Mouse (Mus musculus) macrophage (primary cell): ENCODE measurements around the gene Ankrd23. TPM values are rescaled to one million over a fixed set of nuclear protein-coding genes. Genes with fewer than 3 reads are reported as not detected.

Experiments
- H3K27ac ChIP-seq: fragments of 350-480 bp; formaldehyde crosslinking; 2 replicates; pipeline ENCODE4 v1.9.0; 2021
- H3K36me3 ChIP-seq: fragments of 350-480 bp; formaldehyde crosslinking; 2 replicates; pipeline ENCODE4 v1.9.0; 2021; ENCODE audit errors: inconsistent target
- H3K4me3 ChIP-seq: fragments of 350-480 bp; formaldehyde crosslinking; 2 replicates; pipeline ENCODE4 v1.9.0; 2021; ENCODE audit errors: inconsistent target
- H3K79me2 ChIP-seq: fragments of 350-480 bp; formaldehyde crosslinking; 2 replicates; pipeline ENCODE4 v1.9.0; 2021; ENCODE audit errors: inconsistent target
- WGBS: methylation state at CpG from one replicate; pipeline ENCODE4 v1.1.7; 2026; ENCODE audit warnings: inconsistent platforms; ENCODE audit not compliant: missing documents; 5-methylcytosine and 5-hydroxymethylcytosine counted together
- polyA plus RNA-seq: library from polyadenylated mRNA; stranded (reverse); fragments of 250-400 nt; gene quantifications from 3 replicates; pipeline ENCODE4 v1.2.4, GENCODE M21; 2018; ENCODE audit warnings: inconsistent platforms

Gene Ankrd23
- polyA plus RNA-seq, 1 experiment from 2014 or later: 1.6 TPM

DNA sequence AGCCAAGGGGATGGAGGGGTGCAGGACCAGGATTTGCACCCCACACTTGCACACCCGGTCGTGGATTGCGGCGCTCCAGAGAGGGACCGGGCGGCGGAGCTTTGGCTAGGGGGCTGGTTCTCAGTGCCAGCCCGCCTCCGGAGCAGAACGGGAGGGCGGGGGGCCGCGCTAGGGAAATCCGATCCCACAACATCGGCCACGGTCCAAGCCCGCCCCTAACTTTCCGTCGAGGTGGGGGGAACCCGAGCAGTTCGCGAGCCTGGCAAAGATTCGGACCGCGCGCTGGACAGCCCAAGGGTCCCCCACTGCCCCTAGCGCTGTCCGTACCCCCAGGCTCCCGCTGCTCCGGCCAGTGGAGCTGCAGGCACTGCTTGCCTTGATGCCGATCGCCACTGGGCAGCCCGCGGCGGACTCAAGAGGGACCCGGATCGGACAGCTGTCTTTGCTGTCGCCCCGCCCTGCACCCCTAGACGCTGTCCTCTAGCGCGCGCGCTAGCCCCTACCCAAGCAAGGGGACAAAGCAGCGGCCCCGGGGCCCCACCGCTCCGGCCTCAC lies 20.9 kb upstream of the Ankrd23 start:
- Histone ChIP-seq H3K27ac (no peak overlapping the region), H3K36me3 (peaks cover 9% of the 10 kb centered on the region; the same call in 1 of the 2 replicates), H3K4me3 (peak overlapping the region; percentile 67), H3K79me2 (no peaks in the 10 kb centered on the region)
- WGBS: 1% methylated on average over 47 of the region's 48 CpGs

DNA sequence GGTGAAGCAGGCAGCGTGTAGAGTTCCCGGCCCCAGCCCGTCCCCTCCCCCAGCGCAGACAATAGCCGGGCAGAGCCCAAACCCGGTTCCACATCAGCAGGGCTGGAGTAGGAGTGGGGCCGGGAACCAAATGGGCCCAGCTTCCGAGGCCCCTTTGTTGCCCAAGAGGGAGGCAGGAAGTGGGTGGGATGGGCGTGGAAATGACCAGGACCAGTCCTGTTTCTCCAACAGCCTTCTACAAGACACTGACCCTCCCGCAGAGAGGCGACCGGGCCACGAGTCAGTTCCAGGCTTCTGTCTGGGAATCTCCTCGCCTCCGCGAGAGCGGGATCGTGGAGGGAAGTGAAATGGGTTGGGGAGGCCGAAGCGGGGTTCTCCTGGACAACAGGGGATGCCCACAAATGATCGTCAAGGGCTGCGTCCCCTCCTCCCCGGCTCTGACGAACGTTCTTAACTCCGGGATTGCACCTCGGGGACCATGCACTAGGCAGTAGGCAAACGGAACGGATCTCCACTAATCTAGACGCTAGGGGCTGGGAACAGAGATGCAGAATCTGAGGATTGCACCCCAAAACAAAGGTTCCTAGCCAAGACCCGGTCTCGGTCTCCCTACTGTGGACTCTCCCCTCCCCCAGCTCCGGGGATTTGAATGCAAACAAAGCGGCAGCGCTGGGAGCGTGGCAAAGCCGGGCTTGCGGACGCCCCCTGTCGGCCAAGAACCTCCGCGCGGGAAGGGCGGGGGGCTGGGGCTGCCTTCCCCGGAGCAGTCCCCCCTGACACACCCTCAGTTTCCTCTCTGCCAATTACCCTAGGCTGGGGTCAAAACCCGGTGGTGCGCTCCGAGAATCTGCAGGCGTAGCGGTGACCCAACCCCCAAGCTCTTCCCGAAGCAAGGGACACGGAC lies 20.1 kb upstream of the Ankrd23 start:
- WGBS: under 1% methylated on average over 52 of the region's 52 CpGs
- Histone ChIP-seq H3K27ac (peak overlapping the region; percentile 81), H3K79me2 (no peaks in the 10 kb centered on the region), H3K36me3 (peaks cover 16% of the 10 kb centered on the region; the same call in 1 of the 2 replicates), H3K4me3 (peak overlapping the region; percentile 67)

DNA sequence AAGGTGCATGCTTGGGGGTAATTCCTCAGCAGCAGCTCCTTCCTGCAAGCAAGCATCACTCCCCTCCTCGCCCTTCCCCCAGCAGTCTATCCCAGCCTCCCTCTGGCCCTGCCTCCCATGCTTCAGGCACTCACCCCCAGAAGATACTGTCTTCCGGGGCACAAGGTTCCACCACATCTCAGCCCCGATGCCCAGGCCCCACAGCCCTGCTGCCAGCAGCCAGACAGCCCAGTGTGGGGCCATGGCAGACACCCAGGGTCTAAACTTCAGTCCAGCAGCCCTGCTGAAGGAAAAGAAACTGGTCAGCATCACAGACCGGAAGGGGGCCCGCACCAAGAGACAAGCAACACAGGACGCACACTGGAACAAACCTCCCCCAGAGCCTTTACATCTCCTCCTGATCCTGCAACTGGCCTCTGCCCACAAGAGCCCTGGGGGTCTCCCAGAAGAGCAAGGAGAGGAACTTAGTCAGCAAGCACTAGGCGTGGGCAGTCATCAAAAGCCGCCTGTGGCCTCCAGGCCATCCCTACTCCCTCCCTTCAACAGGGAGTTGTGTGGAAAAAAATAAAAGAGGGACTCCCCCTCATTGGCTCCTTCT lies 19.2 kb upstream of the Ankrd23 start:
- no peaks in the 10 kb centered on the region for H3K79me2 ChIP-seq
- peaks cover 22% of the 10 kb centered on the region; the same call in 1 of the 2 replicates for H3K36me3 ChIP-seq
- peak overlapping the region; percentile 67 for H3K4me3 ChIP-seq
- H3K27ac ChIP-seq: peak overlapping the region; percentile 81
- WGBS: 42% methylated on average over 7 of the region's 8 CpGs

DNA sequence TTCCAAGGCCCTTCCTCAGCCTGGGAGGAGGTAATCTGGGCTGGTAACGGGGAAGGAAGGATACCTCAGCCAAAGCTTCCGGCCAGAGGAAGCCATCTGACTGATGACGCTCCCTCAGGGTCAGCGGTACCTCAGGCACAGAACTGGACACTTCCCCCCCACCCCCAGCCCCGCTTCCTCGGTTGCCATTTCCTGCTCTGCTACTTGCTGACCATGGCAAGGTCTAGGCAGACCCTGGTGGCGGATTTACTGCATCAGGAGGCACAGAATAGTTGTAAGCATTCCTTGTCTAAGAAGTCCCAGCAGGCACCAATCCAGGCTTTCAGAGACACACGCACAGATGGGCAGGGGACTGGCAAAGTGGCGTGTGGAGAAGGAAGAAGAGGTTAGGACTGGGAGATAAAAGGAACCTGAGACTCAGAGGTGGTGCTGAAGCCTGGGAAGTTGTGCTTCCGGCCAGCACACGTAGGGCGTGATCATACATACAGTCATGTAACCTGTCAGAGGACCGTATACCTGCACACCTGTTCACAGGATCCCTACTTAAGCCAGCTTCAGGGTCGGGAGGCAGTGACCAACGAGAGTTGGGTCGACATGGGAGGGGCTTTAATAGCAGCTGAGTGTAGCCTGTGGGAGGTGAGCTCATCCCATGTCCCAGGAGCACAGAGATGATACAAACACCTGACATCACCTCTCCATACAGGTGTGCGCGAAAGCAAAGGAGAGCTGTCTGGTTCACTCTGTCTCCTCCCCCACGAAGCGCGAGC lies 18.1 kb upstream of the Ankrd23 start:
- 0 out of 2 replicates have a peak overlapping the region, but pooled peaks have one; percentile 21 for H3K27ac ChIP-seq
- peaks cover 22% of the 10 kb centered on the region; the same call in 1 of the 2 replicates for H3K36me3 ChIP-seq
- no peaks in the 10 kb centered on the region for H3K79me2 ChIP-seq
- no peak overlapping the region for H3K4me3 ChIP-seq
- 83% methylated on average over 21 of the region's 21 CpGs for whole genome bisulfite sequencing

DNA sequence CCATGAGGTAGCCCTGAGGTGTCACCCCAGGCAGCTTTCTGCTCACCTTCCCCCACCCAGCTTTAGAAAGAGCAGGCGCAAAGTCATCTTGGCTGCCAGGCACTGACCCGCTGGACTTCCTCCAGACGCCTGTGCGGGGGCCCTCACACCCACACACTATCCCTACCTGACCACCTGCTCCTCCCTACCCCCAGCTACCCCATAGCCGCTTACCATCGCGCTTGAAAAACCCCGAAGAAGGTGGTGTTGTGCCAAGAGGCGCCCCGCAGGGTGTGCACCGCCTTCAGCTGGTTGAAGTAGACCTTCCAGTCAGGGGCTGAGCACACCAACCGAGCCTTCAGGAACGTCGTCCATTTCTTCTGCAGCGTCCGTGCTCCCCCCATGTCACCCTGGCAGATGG lies 15.8 kb upstream of the Ankrd23 start:
- Histone ChIP-seq H3K79me2 (no peaks in the 10 kb centered on the region), H3K27ac (no peak overlapping the region), H3K4me3 (no peak overlapping the region), H3K36me3 (peaks cover 22% of the 10 kb centered on the region; the same call in 1 of the 2 replicates)
- 76% methylated on average over 16 of the region's 16 CpGs for WGBS

DNA sequence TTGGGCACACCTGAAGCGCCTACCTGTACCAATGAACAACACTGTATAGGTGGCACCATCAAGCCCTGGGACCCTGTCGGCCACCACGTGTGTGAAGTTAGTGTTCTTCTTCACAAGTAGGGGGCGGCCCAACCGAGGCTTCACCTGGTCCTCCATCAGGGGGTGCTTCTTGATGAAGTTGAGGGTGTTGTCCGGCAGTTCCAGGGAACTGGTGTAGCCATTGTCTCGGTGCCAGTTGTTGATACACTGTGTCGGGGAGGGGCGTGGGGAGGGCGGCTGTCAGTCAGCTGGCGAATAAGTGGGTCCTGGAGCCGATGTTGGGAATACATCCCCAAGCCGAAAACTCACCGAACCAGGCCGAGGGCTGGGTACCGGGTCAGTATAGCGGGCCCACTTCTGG lies 15.2 kb upstream of the Ankrd23 start:
- Histone ChIP-seq H3K36me3 (peaks cover 22% of the 10 kb centered on the region; the same call in 1 of the 2 replicates), H3K79me2 (no peaks in the 10 kb centered on the region), H3K4me3 (no peak overlapping the region), H3K27ac (no peak overlapping the region)
- WGBS: 92% methylated on average over 17 of the region's 17 CpGs

DNA sequence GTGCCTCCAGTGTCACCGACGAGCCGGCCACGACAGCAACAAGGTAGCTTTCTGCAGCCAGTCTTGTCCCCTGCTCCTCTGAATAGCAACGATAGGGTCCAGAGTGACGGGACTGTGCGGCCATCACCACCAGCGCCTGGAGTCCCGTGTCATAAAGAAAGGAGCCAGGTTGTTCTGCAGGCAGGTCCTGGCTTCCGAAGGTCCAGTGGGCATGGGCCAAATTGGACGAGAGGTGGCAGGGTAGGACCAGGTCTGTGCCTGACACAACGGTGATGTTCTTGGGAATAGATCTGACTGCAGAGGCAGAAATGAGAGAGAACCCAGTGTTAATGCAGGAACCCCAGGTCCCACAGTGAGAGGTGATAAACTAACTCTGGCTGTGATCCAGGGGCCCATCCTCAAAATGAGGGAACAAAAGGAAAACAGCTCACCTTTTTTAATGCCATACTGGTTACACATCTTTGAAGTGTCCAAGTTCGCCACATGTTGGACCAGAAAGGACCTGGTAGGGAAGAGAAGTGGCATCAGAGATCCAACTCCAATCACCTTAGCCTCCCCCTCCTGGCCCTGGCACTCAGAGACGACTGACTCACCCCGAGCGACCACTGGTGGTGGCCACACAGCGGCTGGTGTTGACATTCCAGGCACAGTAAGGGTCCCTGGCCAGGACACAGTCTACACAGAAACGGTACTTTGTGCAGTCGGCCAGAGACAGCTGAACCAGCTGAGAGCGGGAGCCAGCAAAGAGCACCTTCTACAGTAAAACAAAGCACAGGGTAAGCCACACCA lies 13.6 kb upstream of the Ankrd23 start:
- 93% methylated on average over 20 of the region's 20 CpGs for WGBS
- H3K79me2 ChIP-seq: peaks cover 14% of the 10 kb centered on the region; the same call in 1 of the 2 replicates

DNA sequence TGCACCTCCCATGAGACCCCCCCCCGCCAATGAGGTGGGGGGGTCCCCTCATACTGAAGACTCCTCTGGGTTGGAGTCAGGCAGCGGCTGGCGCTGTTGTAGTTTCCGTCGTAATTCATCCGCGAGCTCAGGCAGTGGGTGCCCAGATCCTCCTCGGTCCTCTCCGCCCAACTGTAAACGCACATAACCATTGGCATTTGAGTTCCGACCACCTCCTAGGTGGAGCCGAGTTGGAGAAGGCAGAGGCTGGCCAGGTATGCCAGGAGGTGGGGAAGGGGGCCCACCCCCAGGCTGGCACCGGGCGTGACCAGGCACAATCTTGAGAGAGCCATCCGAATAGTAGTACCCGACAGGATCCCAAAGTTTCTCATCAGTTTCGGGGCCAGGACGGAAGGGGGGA lies 12.8 kb upstream of the Ankrd23 start:
- 92% methylated on average over 17 of the region's 18 CpGs for WGBS
- Histone ChIP-seq H3K4me3 (no peak overlapping the region), H3K79me2 (peaks cover 16% of the 10 kb centered on the region; the same call in 1 of the 2 replicates), H3K36me3 (peaks cover 22% of the 10 kb centered on the region; the same call in 1 of the 2 replicates), H3K27ac (no peak overlapping the region)

More for the DNA sequence above, 13.6 kb upstream of the Ankrd23 start:
- Histone ChIP-seq H3K27ac (no peak overlapping the region), H3K36me3 (peaks cover 22% of the 10 kb centered on the region; the same call in 1 of the 2 replicates), H3K4me3 (no peak overlapping the region)

DNA sequence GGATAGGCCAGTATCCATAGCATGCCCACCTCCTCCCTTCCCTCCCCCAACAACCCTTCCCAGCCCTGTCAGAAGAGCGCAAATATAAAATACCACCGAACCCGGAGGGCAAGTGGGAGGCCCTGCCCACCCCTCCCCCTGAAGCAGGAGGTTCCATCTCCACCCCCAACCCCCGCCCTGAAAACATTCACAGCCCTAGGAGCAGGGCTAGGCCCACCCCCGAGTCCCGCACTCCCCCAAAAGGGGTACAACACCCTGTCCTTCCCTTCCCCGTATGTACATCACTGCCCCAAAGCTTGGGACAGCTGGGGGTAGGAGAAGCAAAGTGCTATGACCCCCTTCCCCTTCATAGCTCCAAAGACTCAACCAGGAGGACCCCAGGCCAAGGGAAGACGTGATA lies 12.1 kb upstream of the Ankrd23 start:
- WGBS: 91% methylated on average over 6 of the region's 8 CpGs
- Histone ChIP-seq H3K36me3 (peaks cover 22% of the 10 kb centered on the region; the same call in 1 of the 2 replicates), H3K27ac (no peak overlapping the region), H3K4me3 (no peak overlapping the region), H3K79me2 (peaks cover 16% of the 10 kb centered on the region; the same call in 1 of the 2 replicates)

DNA sequence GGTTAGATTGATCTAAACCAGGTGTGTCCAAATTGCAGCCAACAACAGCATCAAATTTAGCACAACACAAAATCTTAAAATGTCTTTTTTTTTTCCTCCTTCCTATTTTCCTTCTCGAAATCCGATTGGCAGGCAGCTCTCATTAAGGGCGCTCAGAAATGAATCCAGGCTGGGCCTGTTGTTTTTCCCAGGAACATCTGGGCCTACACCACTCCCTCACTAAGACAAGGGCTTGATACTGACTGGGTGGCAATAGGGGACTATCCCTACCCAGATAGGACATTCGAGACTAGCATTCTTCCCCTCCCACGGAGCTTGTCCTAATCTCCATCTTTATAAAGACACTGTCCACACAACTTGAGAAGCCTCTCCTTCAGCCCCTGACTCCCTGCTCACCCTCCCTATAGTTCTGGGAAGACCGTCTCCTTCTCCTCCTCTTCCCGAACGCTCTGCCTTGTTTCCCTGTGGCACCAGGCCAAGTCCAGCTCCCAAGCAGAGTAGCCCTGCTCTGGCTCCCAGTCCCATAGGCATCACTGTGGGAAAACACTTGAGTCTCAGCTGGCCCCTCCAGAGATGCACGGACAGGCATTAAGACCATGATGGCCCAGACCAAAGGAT lies 11.4 kb upstream of the Ankrd23 start:
- H3K79me2 ChIP-seq: peaks cover 16% of the 10 kb centered on the region; the same call in 1 of the 2 replicates
- H3K36me3 ChIP-seq: peaks cover 18% of the 10 kb centered on the region; the same call in 1 of the 2 replicates
- H3K4me3 ChIP-seq: no peak overlapping the region
- 90% methylated on average over 9 of the region's 9 CpGs for WGBS
- no peak overlapping the region for H3K27ac ChIP-seq

DNA sequence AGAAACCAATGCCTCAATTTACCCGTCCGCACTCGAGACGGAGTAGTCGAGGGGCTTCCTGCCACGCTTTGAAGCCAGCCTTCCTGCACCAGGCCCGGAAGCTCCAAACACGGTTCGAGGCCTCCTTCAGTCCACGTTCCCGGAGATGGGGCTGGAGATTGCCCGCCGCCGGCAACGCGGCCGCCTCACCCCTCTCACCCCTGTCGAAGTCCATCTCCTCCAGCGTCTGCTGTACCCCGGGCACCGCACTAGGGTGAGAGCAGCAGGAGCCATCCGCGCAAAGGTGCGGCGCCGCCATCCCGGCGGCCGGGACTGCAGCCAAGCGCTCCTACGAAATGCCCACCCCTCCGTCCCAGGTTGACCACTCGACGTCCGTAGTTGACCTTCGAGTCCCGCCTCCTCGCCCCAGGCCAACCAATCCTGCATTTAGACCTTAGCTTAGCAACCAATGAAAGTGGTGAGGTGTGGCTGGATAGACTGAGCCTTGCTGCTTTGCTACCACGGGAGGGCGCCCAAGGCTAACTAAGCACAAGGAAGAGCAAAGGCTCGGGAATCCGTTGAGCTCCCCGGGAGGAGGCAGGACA lies 10.3 kb upstream of the Ankrd23 start, which contains the start of gene Ankrd39:
TSS of gene Ankrd39 (minus strand) at position 558 of the 584 bp plus-strand sequence.
- peaks cover 7% of the 10 kb centered on the region; the same call in 1 of the 2 replicates for H3K36me3 ChIP-seq
- 0 out of 2 replicates have a peak within 1 kb of the TSS, but pooled peaks have one; percentile 4 for H3K27ac ChIP-seq
- H3K79me2 ChIP-seq: peaks cover 16% of the 10 kb centered on the region; the same call in 1 of the 2 replicates
- H3K4me3 ChIP-seq: peak within 1 kb of the TSS; percentile 69
- under 1% methylated on average over 43 of the region's 43 CpGs for WGBS

DNA sequence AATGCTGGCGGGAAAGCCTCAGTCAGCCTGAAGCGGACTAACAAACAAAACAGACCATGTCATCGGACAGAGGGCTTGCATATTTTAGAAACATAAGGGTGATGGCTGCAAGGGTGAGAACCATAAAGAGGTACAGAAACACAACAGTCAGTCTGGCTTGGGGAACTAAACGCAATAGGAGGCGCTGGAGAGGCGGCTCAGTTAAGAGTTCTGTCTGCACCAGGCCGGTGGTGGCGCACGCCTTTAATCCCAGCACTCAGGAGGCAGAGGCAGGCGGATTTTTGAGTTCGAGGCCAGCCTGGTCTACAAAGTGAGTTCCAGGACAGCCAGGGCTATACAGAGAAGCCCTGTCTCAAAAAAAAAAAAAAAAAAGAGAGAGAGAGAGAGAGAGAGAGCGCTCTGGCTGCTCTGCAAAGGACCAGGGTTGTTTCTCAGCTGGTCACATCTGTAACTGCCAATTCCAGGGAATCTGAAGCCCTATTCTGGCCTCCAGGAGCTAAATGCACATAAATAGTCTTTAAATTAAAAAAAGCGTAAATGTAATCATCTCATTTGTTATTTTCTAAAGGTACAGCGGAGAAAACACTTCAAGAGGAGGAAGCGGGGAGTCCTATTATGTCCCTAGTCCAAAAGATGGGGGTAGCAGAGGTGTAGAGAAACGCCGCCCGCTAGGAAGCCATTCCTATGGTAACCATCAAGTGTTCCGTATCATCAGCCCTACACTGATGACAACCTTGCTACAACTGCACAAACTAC lies 9.3 kb upstream of the Ankrd23 start:
- Histone ChIP-seq H3K4me3 (peak overlapping the region; percentile 69), H3K79me2 (peaks cover 16% of the 10 kb centered on the region; the same call in 1 of the 2 replicates), H3K36me3 (peaks cover 7% of the 10 kb centered on the region; the same call in 1 of the 2 replicates), H3K27ac (no peak overlapping the region)
- 62% methylated on average over 12 of the region's 19 CpGs for WGBS
